Mouse (Mus musculus) adrenal gland, postnatal 14 days (tissue): Measurements from ENCODE around the gene Gm7978. TPM values are rescaled to one million over a fixed set of nuclear protein-coding genes. Genes with fewer than 3 reads are reported as not detected.
"Not testable (repeated sequence)": the region's sequence is repeated elsewhere in the genome, so short reads cannot be mapped to it uniquely, and the experiment has no call there.

ENCODE experiments used
- DNase-seq: peaks from one replicate; pipeline ENCODE4 v3.0.0; 2021; ENCODE audit warnings: mixed read lengths
- long read RNA-seq, 2 experiments: library from polyadenylated mRNA; stranded (forward); transcript quantifications; one replicate each; pipeline ENCODE4 v2.0.0; 2021
- total RNA-seq: library from RNA; stranded (reverse); gene quantifications from 2 replicates; pipeline ENCODE4 v1.2.3, GENCODE M21; 2021

Gm7978 gene
- total RNA-seq, result not detected in 2 replicates
- long read RNA-seq, experiment 1, result 0 reads
- long read RNA-seq, experiment 2, result 0 reads

- not testable (repeated sequence) for DNase-seq
Observed at GRCm38 (mm10) chr5:95736073-95736472, at the start of gene Gm7978. Gm7978 (minus strand) TSS chr5:95736173.

- not testable (repeated sequence) for DNase-seq
Observed at GRCm38 (mm10) chr5:95775690-95776089, 39.7 kb upstream of the Gm7978 start, which contains the start of gene E330014E10Rik. E330014E10Rik (plus strand) TSS chr5:95775990.

GRCm38 (mm10) chr5:95741714-95742113 lies 5.7 kb upstream of the Gm7978 start, which contains the start of gene Gm7982:
Gm7982 (plus strand) TSS chr5:95742014.
- not testable (repeated sequence) for DNase-seq

Other genes starting within 250 kb of the Gm7978 start
- gene Gm3286, start 225.4 kb downstream of the Gm7978 start, total RNA-seq, result not detected in 2 replicates
- not detected in 2 replicates for gene Gm7971, start 141.3 kb downstream of the Gm7978 start, total RNA-seq
- gene Gm7982, start 5.8 kb upstream of the Gm7978 start, total RNA-seq, result not detected in 2 replicates
- gene E330014E10Rik, start 39.8 kb upstream of the Gm7978 start, total RNA-seq, result not detected in 2 replicates
- gene Cxcl13, start 220.8 kb upstream of the Gm7978 start, total RNA-seq, result 1.4 and 15.9 TPM in 2 replicates